Mouse (Mus musculus) spleen, postnatal 36 days (tissue): ENCODE measurements at regions not wholly inside any gene's neighbourhood (a gene's known extent, or its start where the extent isn't known, plus 50 kb on each side); places are given as distances from the start of the nearest gene placed in this dataset.

ENCODE experiments used
- DNase-seq, 2 experiments: peaks; one replicate each; pipeline ENCODE4 v3.0.0; 2022; ENCODE audit warnings: low spot score in 2 of 2, mixed read lengths in 1 of 2

GRCm38 (mm10) chr7:135880446-135880845, 164.3 kb upstream of the Mki67 start:
- no peak for DNase-seq

DNA sequence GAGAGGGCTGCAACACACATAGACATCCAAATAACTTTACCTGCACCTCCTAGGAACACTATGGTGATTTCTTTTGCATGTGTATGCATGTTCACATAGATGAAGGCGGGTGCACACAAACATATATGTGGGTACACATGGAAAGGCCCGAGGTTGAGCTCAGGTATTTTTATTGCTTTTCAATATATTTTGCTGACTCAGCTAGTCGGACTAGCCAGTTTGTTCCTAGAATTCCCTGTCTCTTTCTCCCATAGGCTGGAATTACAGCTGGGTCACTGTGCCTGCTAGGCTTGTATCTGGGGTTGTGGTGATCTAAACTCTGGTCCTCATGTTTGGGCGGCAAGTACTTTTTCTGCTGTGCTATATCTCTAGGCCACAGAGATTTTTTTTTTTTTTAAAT, 166.1 kb upstream of the Mki67 start:
- DNase-seq = no peak

DNA sequence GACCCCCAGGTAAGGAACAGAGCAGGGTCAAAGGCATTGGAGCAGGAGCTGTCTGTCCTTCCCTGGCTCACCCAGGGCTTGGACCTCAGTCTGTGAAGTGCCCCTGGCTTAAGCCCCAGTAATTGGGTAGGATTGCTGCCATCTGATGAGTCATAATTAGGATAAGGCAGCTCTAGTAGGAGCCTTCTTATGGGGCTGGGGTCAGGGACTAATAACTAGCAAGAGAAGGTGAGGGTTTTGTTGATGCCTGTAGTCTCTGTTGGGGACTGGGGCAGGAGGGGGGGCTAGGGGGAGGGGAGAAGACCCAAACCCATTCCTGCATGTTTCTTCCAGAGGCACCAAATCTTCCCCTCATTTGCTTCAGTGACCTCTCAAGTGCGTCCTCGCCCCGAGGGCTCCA, 172.4 kb upstream of the Mki67 start:
- DNase-seq = no peak

DNA sequence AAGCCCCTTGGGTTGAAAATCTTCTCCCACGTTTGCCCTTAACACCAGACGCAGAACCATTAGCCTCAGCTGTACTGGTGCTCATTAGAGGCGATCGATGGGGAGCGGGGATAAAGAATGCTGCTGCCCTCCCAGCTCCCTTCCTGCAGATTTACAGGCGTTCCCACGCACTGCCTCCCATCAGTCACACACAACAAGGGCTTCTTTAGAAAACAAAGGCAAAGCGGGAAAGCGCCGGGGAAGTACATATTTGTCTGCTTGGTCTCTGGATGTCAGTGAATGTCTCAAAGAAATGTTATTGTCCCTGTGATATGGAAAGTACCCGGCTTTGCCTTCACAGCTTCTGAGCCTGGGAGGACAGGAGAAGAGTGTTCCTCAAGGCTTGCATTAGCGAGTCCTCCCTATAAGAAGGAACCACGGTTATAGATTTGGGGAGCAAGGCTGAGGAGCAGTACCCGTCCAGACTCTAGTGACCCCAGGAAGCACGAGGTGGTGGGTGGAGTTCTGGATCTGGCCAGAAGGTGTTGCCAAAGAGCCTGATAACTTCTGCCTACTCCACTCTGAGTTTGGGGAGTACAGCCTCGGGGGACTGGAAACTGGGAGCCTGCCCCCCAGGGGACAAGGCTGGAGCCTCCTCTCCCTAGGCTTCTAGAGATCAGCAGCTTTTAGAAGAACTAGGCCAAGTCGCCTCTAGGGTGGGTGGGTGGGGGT, 173.0 kb upstream of the Mki67 start:
- no peak for DNase-seq

DNA sequence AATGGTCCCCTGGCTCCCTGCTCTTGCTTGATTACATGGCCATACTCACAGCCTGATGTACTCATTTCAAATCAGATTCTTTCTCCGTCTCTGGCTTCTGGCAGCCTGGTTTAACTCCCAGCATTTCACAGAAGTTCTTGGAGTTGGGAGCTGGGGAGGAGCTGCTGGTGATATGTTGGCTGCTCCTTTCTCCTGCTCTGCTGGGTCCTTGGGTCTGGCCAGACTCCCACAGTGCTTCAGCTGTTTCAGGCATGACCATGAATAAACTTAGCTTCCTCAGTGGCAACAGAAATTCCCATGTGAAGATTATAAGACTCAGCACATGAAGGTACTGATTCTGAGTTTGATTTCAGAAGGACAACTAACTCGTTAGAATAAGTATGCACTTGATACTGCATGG, 182.7 kb upstream of the Mki67 start:
- no peak for DNase-seq

- DNase-seq = no peak
Measured at GRCm38 (mm10) chr7:135899765-135900164, 183.6 kb upstream of the Mki67 start.

DNA sequence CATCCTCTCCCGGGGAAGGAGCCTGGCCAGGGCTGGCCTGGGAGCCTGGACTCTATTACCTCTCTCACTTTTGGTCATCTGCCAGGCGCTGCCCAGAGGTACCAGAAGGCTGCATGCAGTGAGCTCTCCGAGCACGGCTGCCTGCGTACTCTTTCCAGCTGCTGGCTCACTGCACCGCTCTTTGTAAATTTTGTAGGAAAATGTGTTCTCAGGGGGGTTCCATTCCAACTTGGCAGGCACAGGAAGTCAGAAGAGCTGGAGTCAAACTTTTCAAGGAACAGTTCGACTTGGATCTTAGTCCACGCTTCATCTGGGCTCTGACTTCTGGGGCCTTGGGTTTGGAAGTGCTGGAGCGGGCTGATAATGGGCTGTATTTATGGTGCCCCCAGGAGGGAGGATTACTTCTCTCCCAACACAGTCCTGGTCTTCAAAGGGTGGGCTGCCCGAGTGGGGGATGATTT, 184.7 kb upstream of the Mki67 start:
- no peak for DNase-seq

GRCm38 (mm10) chr7:135902106-135903055, 186.2 kb upstream of the Mki67 start:
- DNase-seq = no peak

DNA sequence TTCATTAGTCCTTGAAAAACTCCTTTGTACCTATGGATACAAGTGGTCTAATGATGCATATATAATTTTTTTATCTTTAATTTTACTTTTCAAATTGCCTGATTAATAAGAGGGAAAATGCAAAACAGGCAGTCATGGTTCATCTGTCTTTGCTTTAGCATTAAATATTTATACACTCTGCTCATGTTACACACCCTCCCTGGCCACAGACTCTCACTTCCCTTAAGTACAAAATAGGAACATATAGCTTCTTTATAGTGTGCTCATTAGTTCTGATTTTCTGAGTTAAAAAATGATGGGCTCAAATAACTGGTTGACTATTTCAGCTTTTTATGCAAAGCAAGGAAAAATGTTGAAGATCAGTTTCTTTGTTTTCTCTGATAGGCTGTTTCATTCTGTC, 195.2 kb upstream of the Mki67 start:
- DNase-seq = no peak

- peak; percentile 4 to 16 for DNase-seq
Measured at GRCm38 (mm10) chr7:135913923-135914634, 197.9 kb upstream of the Mki67 start.

DNA sequence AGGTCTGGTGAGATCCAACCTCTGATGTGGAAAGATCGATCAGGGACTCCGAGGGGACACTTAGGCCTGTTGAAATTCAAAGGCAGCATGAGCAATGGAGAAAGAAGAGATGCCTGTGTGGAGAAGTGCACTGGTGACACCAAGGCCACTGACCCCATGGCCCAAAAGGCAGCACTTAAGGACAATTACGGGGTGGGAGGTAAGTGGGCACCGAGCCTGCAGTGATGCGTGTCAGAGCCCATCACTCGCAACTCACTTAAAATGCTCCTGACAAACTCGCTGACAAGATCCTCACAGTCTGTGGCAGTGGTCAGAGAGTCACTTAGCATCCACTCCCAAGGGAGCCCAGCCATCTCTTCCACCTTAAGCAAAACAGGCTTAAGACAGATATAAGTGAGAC, 207.7 kb upstream of the Mki67 start:
- DNase-seq = no peak

- no peak for DNase-seq
Measured at GRCm38 (mm10) chr7:135924641-135925040, 208.5 kb upstream of the Mki67 start.

GRCm38 (mm10) chr7:135930091-135930490, 213.9 kb upstream of the Mki67 start:
- no peak for DNase-seq

GRCm38 (mm10) chr7:135932595-135933175, 216.5 kb upstream of the Mki67 start:
- DNase-seq = no peak

GRCm38 (mm10) chr7:135935180-135935579, 219.0 kb upstream of the Mki67 start:
- DNase-seq = no peak

- no peak for DNase-seq
Measured at GRCm38 (mm10) chr7:135937465-135937864, 221.3 kb upstream of the Mki67 start.

DNA sequence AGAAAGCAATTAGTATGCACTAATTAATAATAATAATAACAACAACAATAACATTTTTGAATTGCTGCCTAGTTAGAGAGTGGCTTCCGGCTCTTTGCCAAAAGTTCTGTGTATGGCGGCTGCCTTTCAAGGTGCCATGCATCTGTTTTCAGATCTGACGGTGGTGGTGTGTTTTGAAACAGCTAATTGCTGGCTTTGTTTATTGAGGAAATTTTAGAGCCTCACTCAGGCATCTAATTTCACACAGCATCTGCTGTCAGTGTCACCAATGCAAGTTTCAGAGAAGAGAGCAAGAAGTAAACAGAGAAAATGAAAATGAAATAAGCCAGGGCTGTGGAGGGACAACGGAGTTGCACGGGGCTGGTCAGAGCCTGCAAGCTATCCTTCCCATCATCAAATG, 223.2 kb upstream of the Mki67 start:
- DNase-seq = no peak

GRCm38 (mm10) chr7:135942826-135943225, 226.7 kb upstream of the Mki67 start:
- no peak for DNase-seq

DNA sequence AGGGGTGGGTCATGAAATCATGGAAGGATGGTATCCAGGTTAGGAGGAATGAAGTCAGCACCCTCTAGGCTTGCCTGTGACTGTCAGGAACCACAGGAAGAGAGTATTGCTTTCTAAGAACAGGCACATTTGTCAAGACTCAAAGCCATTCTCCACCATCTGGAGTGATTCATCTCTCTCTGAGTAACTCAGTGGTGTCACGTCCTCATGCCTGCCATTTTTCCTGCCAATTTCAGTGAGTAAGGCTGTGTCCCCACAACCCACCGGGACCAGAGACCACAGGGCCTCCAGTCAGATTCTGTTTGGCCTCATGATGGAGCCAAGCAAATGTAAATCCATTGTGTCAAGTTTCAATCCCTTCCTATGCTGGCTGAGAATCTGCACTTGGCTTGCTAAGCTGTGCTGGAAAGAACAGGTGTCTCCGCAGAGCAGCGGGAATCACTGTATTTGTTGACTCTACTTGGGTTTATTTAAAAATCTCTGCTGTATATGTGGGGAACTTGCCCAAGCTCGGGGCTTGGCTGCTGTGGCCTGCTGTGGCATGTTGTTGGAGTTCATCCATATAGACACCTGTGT, 230.0 kb upstream of the Mki67 start:
- DNase-seq = no peak

DNA sequence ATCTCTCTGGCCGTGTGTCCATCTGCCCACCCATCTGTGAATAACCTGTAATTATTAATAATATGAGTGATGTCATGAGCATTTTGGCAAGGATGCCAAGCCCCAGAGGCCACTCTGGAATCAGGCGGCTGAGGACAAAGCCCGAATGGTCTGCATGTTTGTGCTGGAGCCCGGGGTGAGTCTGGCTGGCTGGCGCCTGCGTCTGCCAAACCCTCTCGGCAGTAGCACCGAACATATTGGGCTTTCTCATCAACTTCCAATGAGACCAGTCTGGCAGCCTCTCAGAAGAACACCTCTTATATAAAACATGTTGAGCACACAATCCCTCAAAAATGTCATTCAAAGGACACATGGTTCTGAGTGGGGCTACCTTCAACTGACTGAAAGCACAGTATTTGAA, 244.9 kb upstream of the Mki67 start:
- no peak for DNase-seq

- no peak for DNase-seq
Measured at GRCm38 (mm10) chr7:135965528-135965927, 249.4 kb upstream of the Mki67 start.

DNA sequence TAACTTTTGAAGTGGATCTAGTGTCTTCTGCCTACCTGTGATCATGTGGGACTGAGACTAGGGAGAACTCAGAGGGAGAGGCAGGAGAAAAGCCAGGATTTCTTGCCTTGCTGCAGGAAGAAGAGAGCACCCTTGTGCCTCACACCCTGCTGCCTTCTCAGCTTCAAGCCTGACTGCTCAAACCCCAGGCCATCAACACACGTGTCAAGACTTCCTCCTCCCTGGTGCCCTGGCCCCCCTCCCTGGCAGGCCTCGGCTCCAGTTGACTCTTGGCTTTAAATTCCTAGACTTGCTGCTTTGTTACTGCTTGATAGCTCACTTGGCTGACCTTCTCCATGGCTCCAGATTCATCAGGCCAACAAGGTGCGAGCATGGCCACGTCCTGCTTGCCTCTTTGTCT, 250.1 kb upstream of the Mki67 start:
- no peak for DNase-seq
